Mouse (Mus musculus): ENCODE measurements at regions not wholly inside any gene's neighbourhood (a gene's known extent, or its start where the extent isn't known, plus 50 kb on each side); places are given as distances from the start of the nearest gene placed in this dataset.

- no peak for DNase-seq (ENCODE audit: low read depth)
Measured at GRCm38 (mm10) chr3:101749841-101750240, 98.9 kb downstream of the Mab21l3 start.

DNA sequence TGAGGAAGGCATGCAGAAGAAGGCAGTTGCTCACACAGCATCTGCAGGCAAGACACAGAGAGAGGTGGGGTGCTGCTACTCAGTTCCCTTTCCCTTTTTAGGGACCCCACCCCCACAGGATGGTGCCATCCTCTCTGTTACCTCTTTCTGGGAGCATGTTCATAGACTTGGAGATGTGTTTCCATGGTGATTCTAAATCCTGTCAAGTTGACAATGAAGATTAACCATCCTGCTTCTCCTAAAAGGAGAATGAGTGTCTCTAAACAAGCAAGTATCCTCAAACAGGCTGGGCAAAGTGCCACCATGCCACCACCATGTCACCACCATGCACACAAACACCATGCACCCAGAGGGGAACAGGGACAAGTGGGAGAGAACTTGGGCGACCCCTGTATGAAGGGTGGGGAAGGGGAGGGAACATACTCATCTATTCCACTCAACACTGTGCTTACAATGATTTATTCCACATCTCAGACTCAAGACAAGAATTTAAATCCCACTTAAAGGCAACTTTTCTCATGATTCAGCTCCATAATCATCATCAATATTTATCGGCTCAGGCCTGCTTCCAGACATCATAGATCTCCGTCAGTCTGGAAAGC is 99.6 kb downstream of the Mab21l3 start:
- no peak for DNase-seq (ENCODE audit: low read depth)

DNA sequence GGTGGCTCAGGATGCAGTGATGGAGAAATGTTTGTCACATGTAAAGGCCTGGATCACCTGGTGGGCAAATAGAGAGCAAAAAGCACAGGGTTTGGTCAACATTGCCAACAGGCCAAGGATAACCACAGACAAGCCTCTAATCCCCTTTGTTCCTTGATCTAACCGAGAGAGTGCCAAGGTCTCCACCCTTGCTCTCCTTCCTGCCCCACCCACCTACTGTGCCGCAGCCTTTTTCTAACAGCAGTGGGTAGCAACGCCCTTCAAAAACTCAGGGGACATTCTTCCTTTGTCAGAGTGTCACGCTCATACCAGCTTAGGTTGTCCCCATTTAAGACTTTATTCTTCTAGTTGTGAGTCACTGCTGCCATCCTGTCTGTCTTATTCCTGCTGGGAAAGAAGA is 100.6 kb downstream of the Mab21l3 start:
- DNase-seq (ENCODE audit: low read depth): no peak

DNA sequence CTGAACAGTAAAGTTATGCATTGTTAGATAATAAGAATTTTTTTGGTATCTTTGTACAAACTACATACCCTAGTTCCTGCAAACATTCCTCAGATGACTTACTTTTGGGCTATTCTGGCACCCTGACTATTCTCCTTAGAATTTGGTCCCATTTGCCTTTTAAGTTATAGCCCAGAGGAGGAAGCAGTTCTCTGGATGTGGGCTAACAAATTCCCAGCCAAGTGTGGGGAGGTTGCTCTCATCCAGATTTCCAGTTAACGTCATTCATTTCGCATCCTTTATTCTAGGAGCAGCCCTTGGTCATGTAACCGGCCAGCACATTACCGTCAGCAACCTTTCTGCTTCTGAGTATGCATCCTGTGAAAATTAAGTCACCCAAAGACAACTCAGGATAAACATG is 107.9 kb downstream of the Mab21l3 start:
- DNase-seq (ENCODE audit: low read depth): no peak

- DNase-seq (ENCODE audit: low read depth): no peak
Measured at GRCm38 (mm10) chr3:101737197-101737596, 111.6 kb downstream of the Mab21l3 start.

GRCm38 (mm10) chr3:101729044-101729443 is 119.7 kb downstream of the Mab21l3 start:
- DNase-seq (ENCODE audit: low read depth): no peak

GRCm38 (mm10) chr3:101722926-101723325 is 118.4 kb upstream of the Atp1a1 start:
- DNase-seq (ENCODE audit: low read depth): no peak

DNA sequence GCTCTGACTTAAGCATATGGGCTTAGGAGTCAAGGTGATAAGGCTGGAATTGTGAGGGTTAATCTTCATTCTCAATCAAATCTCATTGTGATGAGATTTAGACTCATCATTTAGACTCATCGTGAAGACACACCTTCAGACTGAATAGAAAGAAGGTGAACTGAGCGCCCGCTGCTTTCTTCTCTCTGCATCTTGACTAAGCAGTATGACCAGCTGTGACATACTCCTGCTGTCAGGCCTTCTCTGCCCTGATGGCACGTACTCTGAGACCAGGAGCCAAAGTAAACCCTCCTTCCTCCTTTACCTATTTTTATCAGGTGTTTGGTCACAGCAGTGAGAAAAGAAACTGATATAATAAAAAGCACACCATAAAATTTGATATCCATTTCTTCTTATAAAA is 117.5 kb upstream of the Atp1a1 start:
- DNase-seq (ENCODE audit: low read depth): no peak

- no peak for DNase-seq (ENCODE audit: low read depth)
Measured at GRCm38 (mm10) chr3:101715416-101715815, 110.9 kb upstream of the Atp1a1 start.

GRCm38 (mm10) chr3:101714810-101715209 is 110.3 kb upstream of the Atp1a1 start:
- DNase-seq (ENCODE audit: low read depth): no peak

- DNase-seq (ENCODE audit: low read depth): no peak
Measured at GRCm38 (mm10) chr3:101713669-101714068, 109.2 kb upstream of the Atp1a1 start.

DNA sequence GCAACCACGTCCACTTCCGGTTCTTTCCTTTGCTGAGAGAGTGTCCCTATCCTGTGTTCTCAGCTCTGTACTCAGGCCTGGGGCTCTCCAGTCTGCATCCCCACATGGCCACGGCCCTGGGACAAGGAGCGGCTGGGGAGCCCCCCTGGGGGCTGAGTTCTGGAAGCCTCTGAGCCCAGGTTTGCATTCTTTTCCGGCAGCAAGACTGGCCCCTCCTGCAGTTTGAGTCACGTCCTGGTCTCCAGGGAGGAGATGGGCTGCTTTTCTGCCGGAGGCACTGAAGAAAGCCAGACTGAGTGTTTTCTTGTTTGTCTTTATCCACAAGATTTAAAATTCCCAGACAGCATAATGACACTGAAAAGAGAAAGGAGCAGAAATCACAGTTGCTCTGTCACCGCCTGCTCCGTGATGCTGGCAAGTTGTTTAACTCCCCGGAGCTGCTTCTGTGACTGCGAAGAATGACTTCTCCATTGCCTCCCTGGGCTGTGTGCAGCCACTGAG is 108.7 kb upstream of the Atp1a1 start:
- DNase-seq (ENCODE audit: low read depth): no peak

GRCm38 (mm10) chr3:101712666-101713065 is 108.2 kb upstream of the Atp1a1 start:
- DNase-seq (ENCODE audit: low read depth): no peak

DNA sequence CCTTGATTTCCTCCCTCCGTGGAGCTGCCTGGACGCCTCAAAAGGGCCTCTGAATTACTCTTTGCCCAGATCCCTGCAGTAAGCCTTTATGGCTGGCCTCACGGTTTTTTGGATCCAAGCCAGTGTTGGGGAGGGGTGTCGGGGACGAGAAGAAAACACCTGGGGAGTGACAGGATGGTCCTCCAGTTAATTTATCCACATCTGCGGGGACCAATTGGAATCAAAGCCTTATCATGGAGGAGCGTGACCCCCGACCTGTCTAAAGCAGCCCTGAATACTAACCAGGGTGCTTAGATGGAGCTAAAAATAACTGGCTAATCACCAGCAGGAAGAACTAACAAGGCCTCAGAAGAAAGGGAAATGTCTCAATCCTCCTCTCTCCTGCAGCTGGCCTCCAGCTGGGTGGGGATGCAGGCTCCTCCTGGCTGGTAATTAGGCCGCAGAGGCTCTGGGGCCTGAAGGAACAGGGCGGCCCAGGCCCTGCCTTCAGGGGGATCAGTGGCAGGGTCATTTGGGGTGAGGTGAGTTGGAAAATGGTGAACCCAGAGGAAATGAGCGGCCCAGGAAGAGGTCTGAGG is 107.2 kb upstream of the Atp1a1 start:
- DNase-seq (ENCODE audit: low read depth): no peak

DNA sequence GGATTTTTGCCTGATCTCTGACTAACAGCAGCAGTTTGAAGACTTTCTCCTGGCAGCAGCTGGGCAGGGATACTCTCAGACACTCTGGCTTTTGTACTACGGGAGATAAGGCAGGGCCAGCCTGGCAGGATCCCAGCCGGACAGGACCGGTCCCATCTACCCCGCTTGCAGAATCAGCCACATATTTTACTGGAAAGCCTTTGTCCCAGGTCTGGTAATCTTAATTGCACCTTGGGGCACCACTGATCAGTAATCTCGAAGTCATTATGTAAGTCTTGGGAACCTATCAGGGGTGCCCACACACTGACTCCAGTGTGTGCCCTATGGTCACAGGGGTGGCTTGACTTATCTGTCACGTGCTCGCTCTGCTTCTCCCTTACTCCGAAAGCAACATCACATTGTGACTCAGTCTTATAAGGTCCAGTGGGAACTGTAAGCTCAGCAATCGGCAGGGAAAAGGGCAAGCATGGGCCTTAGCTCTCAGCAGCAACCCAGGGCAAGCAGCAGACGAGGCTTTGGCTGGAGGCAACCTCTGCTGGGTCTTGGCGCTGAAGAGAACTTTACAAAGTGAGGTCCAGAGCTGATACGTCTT is 105.0 kb upstream of the Atp1a1 start:
- DNase-seq (ENCODE audit: low read depth): no peak

DNA sequence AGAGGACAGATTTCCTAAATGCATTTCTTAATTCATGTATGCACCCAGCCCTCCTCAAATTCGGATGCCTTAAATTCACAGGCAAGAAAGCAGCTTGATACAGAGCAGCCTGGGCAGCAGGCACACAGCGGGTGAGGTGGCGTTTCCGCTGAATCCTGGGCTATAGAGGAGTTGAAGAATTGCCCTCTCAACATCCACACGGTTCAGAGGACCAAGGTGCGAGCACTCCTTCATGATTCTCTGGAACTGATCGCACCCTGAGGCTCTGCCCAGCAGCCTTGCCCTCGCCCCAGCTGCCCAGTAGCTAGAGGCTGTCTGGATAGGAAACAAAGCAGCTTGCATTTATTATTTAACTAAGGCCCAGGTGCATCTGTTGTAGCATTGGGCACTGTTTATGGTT is 104.3 kb upstream of the Atp1a1 start:
- no peak for DNase-seq (ENCODE audit: low read depth)

- no peak for DNase-seq (ENCODE audit: low read depth)
Measured at GRCm38 (mm10) chr3:101704919-101705318, 100.4 kb upstream of the Atp1a1 start.

DNA sequence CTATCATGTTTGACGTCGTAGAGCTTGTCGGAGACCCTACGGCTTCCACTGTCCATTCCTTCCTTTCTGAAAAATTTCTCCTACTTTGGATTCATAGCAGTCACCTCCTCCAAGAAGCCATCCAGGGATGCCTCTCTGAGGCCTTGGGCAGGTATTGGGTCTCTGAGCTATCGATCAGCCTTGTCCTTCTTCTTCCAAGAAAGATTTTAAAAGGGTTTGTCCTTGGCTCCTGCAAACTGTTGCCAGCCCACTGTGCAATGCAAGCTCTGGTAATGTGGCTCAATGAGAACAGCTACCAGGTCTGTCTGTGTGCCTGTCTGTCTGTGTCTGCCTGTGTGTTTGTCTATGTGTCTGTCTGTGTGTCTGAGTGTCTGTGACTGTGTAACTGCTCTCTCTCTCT is 99.8 kb upstream of the Atp1a1 start:
- DNase-seq (ENCODE audit: low read depth): no peak

- no peak for DNase-seq (ENCODE audit: low read depth)
Measured at GRCm38 (mm10) chr3:101701763-101702173, 97.3 kb upstream of the Atp1a1 start.

GRCm38 (mm10) chr3:101700974-101701610 is 96.6 kb upstream of the Atp1a1 start:
- DNase-seq (ENCODE audit: low read depth): no peak

GRCm38 (mm10) chr3:101699929-101700681 is 95.6 kb upstream of the Atp1a1 start:
- DNase-seq (ENCODE audit: low read depth): no peak

- no peak for DNase-seq (ENCODE audit: low read depth)
Measured at GRCm38 (mm10) chr3:101696832-101697231, 92.3 kb upstream of the Atp1a1 start.
